Mouse (Mus musculus): ENCODE measurements around the gene Pfkfb2. TPM values are rescaled to one million over a fixed set of nuclear protein-coding genes. Genes with fewer than 3 reads are reported as not detected.

The Pfkfb2 gene
- total and polyA plus RNA-seq, 3 experiments = 13.6 to 13.9 TPM; not detected in 1

- H3K4me1 ChIP-seq (ENCODE audit: control insufficient read depth in 1 of 2, insufficient read depth in 2 of 2, low read length in 2 of 2) = peaks cover 6 to 33% of the 10 kb centered on the region in 2 experiments
- TF ChIP-seq GATA1 (IDR thresholded peaks at IDR 0.05; ENCODE audit: low read depth, low read length) (no peak), SMC3 (IDR thresholded peaks at IDR 0.05; ENCODE audit: low read depth, low read length) (no peak), MYC (IDR thresholded peaks at IDR 0.05; ENCODE audit: low read depth, low read length) (no peak), ZKSCAN1 (IDR thresholded peaks at IDR 0.05; ENCODE audit: low read depth, low read length) (no peak), RCOR1 (IDR thresholded peaks at IDR 0.05; ENCODE audit: low read depth, low read length) (no peak), E2F4 (IDR thresholded peaks at IDR 0.05; ENCODE audit: borderline replicate concordance, low read depth, low read length) (no peak), ZC3H11A (IDR thresholded peaks at IDR 0.05; ENCODE audit: low read depth, low read length) (no peak), CHD1 (IDR thresholded peaks at IDR 0.05; ENCODE audit: low read depth, low read length) (no peak), POLR2AphosphoS2 (IDR thresholded peaks at IDR 0.05; ENCODE audit: low read length) (no peak), USF1 (IDR thresholded peaks at IDR 0.05; ENCODE audit: low read depth, low read length) (no peak), ELF1 (IDR thresholded peaks at IDR 0.05; ENCODE audit: low read depth, low read length) (no peak), MAX (IDR thresholded peaks at IDR 0.05; ENCODE audit: low read length) (no peak), NRF1 (IDR thresholded peaks at IDR 0.05; ENCODE audit: insufficient read depth, low read depth, low read length, poor library complexity, severe bottlenecking) (no peak), CHD2 (IDR thresholded peaks at IDR 0.05; ENCODE audit: low read length) (no peak), POLR2AphosphoS5 (IDR thresholded peaks at IDR 0.05; ENCODE audit: borderline replicate concordance, low read depth, low read length) (no peak)
- no peaks in the 10 kb centered on the region for H3K27me3 ChIP-seq (ENCODE audit: control insufficient read depth in 1 of 2, insufficient read depth in 2 of 2, low read length in 2 of 2)
- no peak for DNase-seq (ENCODE audit: low read depth, low spot score)
- no peak overlapping the region for H3K4me3 ChIP-seq (ENCODE audit: control insufficient read depth in 1 of 2, insufficient read depth in 1 of 2, low read depth in 2 of 2, low read length in 2 of 2)
- H3K27ac ChIP-seq (ENCODE audit: control insufficient read depth, low read depth, low read length) = no peak overlapping the region
- peaks cover 0 to 32% of the 10 kb centered on the region in 2 experiments; a peak in 2 of 4 replicates for H3K36me3 ChIP-seq (ENCODE audit: control insufficient read depth in 1 of 2, insufficient read depth in 2 of 2, low read length in 2 of 2)
- H3K79me2 ChIP-seq (ENCODE audit: control insufficient read depth, insufficient read depth, low read length, poor library complexity) = no peaks in the 10 kb centered on the region
- no peak overlapping the region for H3K9ac ChIP-seq (ENCODE audit: control insufficient read depth, low read depth, low read length, poor library complexity, severe bottlenecking)
- no peaks in the 10 kb centered on the region for H3K9me3 ChIP-seq (replicated peaks; ENCODE audit: insufficient read depth, low read length)
Measured at GRCm38 (mm10) chr1:130734452-130734851, 5.4 kb upstream of the Pfkfb2 start.

- Histone ChIP-seq H3K9ac (ENCODE audit: control insufficient read depth, low read depth, low read length, poor library complexity, severe bottlenecking) (no peak overlapping the region), H3K9me3 (replicated peaks; ENCODE audit: insufficient read depth, low read length) (no peaks in the 10 kb centered on the region), H3K27me3 (ENCODE audit: control insufficient read depth in 1 of 2, insufficient read depth in 2 of 2, low read length in 2 of 2) (no peaks in the 10 kb centered on the region), H3K36me3 (ENCODE audit: control insufficient read depth in 1 of 2, insufficient read depth in 2 of 2, low read length in 2 of 2) (peaks cover 0 to 25% of the 10 kb centered on the region in 2 experiments; a peak in 2 of 4 replicates), H3K79me2 (ENCODE audit: control insufficient read depth, insufficient read depth, low read length, poor library complexity) (no peaks in the 10 kb centered on the region), H3K27ac (ENCODE audit: control insufficient read depth, low read depth, low read length) (no peak overlapping the region), H3K4me3 (ENCODE audit: control insufficient read depth in 1 of 2, insufficient read depth in 1 of 2, low read depth in 2 of 2, low read length in 2 of 2) (peak overlapping the region in 1 of 2 experiments; percentile 32; a peak in 1 of 4 replicates), H3K4me1 (ENCODE audit: control insufficient read depth in 1 of 2, insufficient read depth in 2 of 2, low read length in 2 of 2) (peaks cover 0 to 30% of the 10 kb centered on the region in 2 experiments)
- TF ChIP-seq MYB (IDR thresholded peaks at IDR 0.05; ENCODE audit: low read depth, low read length) = no peak
- no peak for TF ChIP-seq KAT2A (conservative IDR thresholded peaks at IDR 0.05; ENCODE audit: low read depth, low read length)
- no peak for TF ChIP-seq SIN3A (IDR thresholded peaks at IDR 0.05; ENCODE audit: low read length)
- no peak for TF ChIP-seq NRF1 (IDR thresholded peaks at IDR 0.05; ENCODE audit: insufficient read depth, low read depth, low read length, poor library complexity, severe bottlenecking)
- no peak for TF ChIP-seq USF2 (IDR thresholded peaks at IDR 0.05; ENCODE audit: borderline replicate concordance in 1 of 2, insufficient read depth in 1 of 2, low read depth in 1 of 2, low read length in 2 of 2)
- no peak for TF ChIP-seq MXI1 (IDR thresholded peaks at IDR 0.05; ENCODE audit: low read depth, low read length)
- no peak for TF ChIP-seq CTCF (IDR thresholded peaks at IDR 0.05 in 2 of 3, conservative IDR thresholded peaks at IDR 0.05 in 1 of 3; ENCODE audit: control insufficient read depth in 1 of 3, insufficient read depth in 1 of 3, low read depth in 2 of 3, low read length in 3 of 3, poor library complexity in 1 of 3, severe bottlenecking in 1 of 3)
- no peak for TF ChIP-seq MAFK (IDR thresholded peaks at IDR 0.05; ENCODE audit: borderline replicate concordance, low read depth, low read length)
- TF ChIP-seq ELF1 (IDR thresholded peaks at IDR 0.05; ENCODE audit: low read depth, low read length) = no peak
- no peak for TF ChIP-seq TBP (IDR thresholded peaks at IDR 0.05; ENCODE audit: low read depth, low read length)
- TF ChIP-seq CHD1 (IDR thresholded peaks at IDR 0.05; ENCODE audit: low read depth, low read length) = no peak
- TF ChIP-seq POLR2AphosphoS2 (IDR thresholded peaks at IDR 0.05; ENCODE audit: low read length) = no peak
- no peak for TF ChIP-seq HCFC1 (IDR thresholded peaks at IDR 0.05; ENCODE audit: low read depth, low read length)
- no peak for TF ChIP-seq EP300 (IDR thresholded peaks at IDR 0.05; ENCODE audit: low read depth in 1 of 2, low read length in 2 of 2)
- no peak for TF ChIP-seq ZMIZ1 (IDR thresholded peaks at IDR 0.05; ENCODE audit: low read depth, low read length)
- TF ChIP-seq MAZ (IDR thresholded peaks at IDR 0.05; ENCODE audit: low read depth, low read length) = no peak
- TF ChIP-seq POLR2A (IDR thresholded peaks at IDR 0.05; ENCODE audit: control insufficient read depth in 1 of 2, insufficient read depth in 1 of 2, low read depth in 1 of 2, low read length in 2 of 2, poor library complexity in 1 of 2) = no peak
- TF ChIP-seq GABPA (IDR thresholded peaks at IDR 0.05; ENCODE audit: low read depth, low read length) = no peak
- no peak for DNase-seq (ENCODE audit: low read depth, low spot score)
Measured at GRCm38 (mm10) chr1:130733671-130734070, 4.6 kb upstream of the Pfkfb2 start.
